In the genomic region with DNA sequence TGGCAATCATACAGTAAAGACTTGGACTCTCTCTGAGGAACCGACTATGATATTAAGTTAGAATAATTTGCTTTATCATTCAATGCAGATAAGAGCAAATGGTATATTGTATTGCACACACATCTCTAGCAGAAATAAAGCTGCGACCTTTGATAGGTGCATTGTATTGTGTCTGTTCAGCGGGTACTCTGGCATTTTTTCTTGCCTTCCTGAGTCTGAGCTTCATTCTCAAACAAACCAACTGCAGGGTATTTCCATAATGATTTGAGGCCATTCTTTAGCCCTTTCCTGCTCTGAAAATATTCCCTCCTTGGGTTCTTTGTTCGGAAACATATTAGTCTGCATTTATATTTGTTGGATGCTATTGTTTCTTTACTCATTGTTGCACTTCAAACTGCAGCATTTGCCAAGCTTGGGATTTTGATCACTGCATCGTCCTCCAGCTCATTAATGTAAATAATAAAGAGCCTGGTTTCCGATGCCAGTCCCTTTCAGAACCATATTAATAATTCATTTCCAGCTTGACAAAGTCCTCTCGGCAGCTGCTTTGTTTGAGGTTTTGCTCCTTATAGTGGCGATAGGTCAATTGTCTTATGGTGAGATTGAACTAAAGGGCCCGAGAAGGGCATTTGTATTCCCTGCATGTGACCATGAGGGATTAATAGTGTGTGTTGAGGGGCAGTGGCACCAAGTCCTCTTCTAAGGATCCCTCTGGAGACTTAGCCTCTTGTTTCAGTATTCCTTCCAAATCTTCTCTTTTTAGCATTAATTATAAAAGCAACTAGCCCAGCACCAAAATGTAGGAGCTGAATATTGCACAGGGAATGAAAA, we compare ENCODE assay signal across 26 mouse cellular contexts.
DNase-seq lines count a peak whose midpoint lies in the region; ATAC-seq and TF ChIP-seq lines count a peak whose summit lies in the region.
"Had no signal": no experiment of that assay in that cellular context is flagged by ENCODE, and none has a peak within 500 bp of the region (broad histone marks: within the 10 kb centered on the region; RNA-seq: fewer than 3 reads in every experiment).

No protein-coding gene starts in this region.

- H3K27me3 ChIP-seq in forebrain, embryonic 14.5 days (replicated peaks; ENCODE audit: control insufficient read depth, insufficient read depth, low read length): no peaks in the 10 kb centered on the region
- no peaks in the 10 kb centered on the region for H3K27me3 ChIP-seq in forebrain, embryonic 10.5 days (ENCODE audit: poor library complexity, severe bottlenecking)
- no peaks in the 10 kb centered on the region for H3K27me3 ChIP-seq in hindbrain, embryonic 12.5 days
- no peaks in the 10 kb centered on the region for H3K27me3 ChIP-seq in midbrain, embryonic 13.5 days
- no peaks in the 10 kb centered on the region for H3K27me3 ChIP-seq in liver, postnatal 0 days (ENCODE audit: insufficient read depth, low read length)
- H3K27me3 ChIP-seq: embryonic facial prominence, embryonic 12.5 days; heart, embryonic 12.5 days; neural tube, embryonic 12.5 days had no signal

- no peak overlapping the region for H3K27ac ChIP-seq in forebrain, embryonic 14.5 days (ENCODE audit: low read depth, low read length)
- H3K27ac ChIP-seq in forebrain, embryonic 10.5 days: no peak overlapping the region
- peak overlapping the region; percentile 12; the same call in 1 of the 2 replicates for H3K27ac ChIP-seq in hindbrain, embryonic 12.5 days
- H3K27ac ChIP-seq in midbrain, embryonic 13.5 days: peak overlapping the region; percentile 78
- no peak overlapping the region for H3K27ac ChIP-seq in liver, postnatal 0 days (ENCODE audit: low read depth)
- H3K27ac ChIP-seq: embryonic facial prominence, embryonic 12.5 days; gastrocnemius, adult 2 months; heart, adult 2 months; kidney, postnatal 0 days; liver, embryonic 14.5 days; neural tube, embryonic 12.5 days had no signal

- no peaks in the 10 kb centered on the region for H3K9me3 ChIP-seq in forebrain, embryonic 14.5 days (replicated peaks; ENCODE audit: control insufficient read depth, low read length)
- no peaks in the 10 kb centered on the region for H3K9me3 ChIP-seq in forebrain, embryonic 10.5 days
- no peaks in the 10 kb centered on the region for H3K9me3 ChIP-seq in hindbrain, embryonic 12.5 days (replicated peaks)
- H3K9me3 ChIP-seq in midbrain, embryonic 13.5 days: no peaks in the 10 kb centered on the region
- H3K9me3 ChIP-seq in liver, postnatal 0 days (ENCODE audit: low read length): no peaks in the 10 kb centered on the region
- H3K9me3 ChIP-seq: embryonic facial prominence, embryonic 12.5 days; heart, embryonic 12.5 days; neural tube, embryonic 12.5 days had no signal

- TF ChIP-seq POLR2A in brain, embryonic 14.5 days (IDR thresholded peaks at IDR 0.05; ENCODE audit: borderline replicate concordance, extremely low read depth, insufficient read depth, insufficient read length, poor library complexity, severe bottlenecking): no peak

- 0 out of 2 replicates have a peak, but pooled peaks have one; percentile 29 for ATAC-seq in forebrain, embryonic 14.5 days
- ATAC-seq in hindbrain, embryonic 12.5 days (ENCODE audit: low FRiP score): no peak
- ATAC-seq in midbrain, embryonic 13.5 days: peak; percentile 86
- no peak for ATAC-seq in liver, postnatal 0 days

- H3K4me1 ChIP-seq in forebrain, embryonic 14.5 days (ENCODE audit: control insufficient read depth, insufficient read depth, low read length): no peaks in the 10 kb centered on the region
- no peaks in the 10 kb centered on the region for H3K4me1 ChIP-seq in forebrain, embryonic 10.5 days
- H3K4me1 ChIP-seq in hindbrain, embryonic 12.5 days: no peaks in the 10 kb centered on the region
- peaks cover 9% of the 10 kb centered on the region; the same call in 1 of the 2 replicates for H3K4me1 ChIP-seq in midbrain, embryonic 13.5 days (replicated peaks)
- H3K4me1 ChIP-seq in liver, postnatal 0 days (ENCODE audit: insufficient read depth): no peaks in the 10 kb centered on the region
- H3K4me1 ChIP-seq: embryonic facial prominence, embryonic 12.5 days; heart, embryonic 12.5 days; neural tube, embryonic 12.5 days had no signal

- 46% methylated on average over 9 of the region's 9 CpGs for WGBS in forebrain, embryonic 14.5 days
- WGBS in forebrain, embryonic 10.5 days: 68% methylated on average over 9 of the region's 9 CpGs
- 55% methylated on average over 9 of the region's 9 CpGs for WGBS in hindbrain, embryonic 12.5 days
- 35% methylated on average over 9 of the region's 9 CpGs for WGBS in midbrain, embryonic 13.5 days
- 77% methylated on average over 9 of the region's 9 CpGs for WGBS in liver, postnatal 0 days (ENCODE audit: insufficient replicate concordance)

- H3K4me2 ChIP-seq in forebrain, embryonic 14.5 days (ENCODE audit: low read length): no peak overlapping the region
- no peak overlapping the region for H3K4me2 ChIP-seq in hindbrain, embryonic 12.5 days (replicated peaks)
- no peak overlapping the region for H3K4me2 ChIP-seq in midbrain, embryonic 13.5 days (replicated peaks)
- no peak overlapping the region for H3K4me2 ChIP-seq in liver, postnatal 0 days (ENCODE audit: low read depth, low read length)
- H3K4me2 ChIP-seq: embryonic facial prominence, embryonic 12.5 days; heart, embryonic 12.5 days; lung, embryonic 14.5 days; neural tube, embryonic 12.5 days had no signal

- peak; percentile 31 for DNase-seq in forebrain, embryonic 14.5 days (ENCODE audit: low spot score)
- DNase-seq in forebrain, embryonic 10.5 days (ENCODE audit: extremely low spot score, low spot score): no peak
- DNase-seq in brain, embryonic 14.5 days (ENCODE audit: low read depth): peak; percentile 57
- DNase-seq in liver, postnatal 0 days: no peak
- no peak for DNase-seq in layer of hippocampus, postnatal 36 days
- DNase-seq: adrenal gland, postnatal 25 days; B cell, adult 2 months; cerebellum, adult 18-20 months; cerebellum, postnatal 10 days; gastrocnemius, adult 2 months; heart, adult 2 months; kidney, adult 8-10 months; kidney, postnatal 4 days; liver; lung, embryonic 14.5 days; lung, postnatal 14 days; thymus, adult 2 months; thymus, postnatal 4 days had no signal

- H3K36me3 ChIP-seq in forebrain, embryonic 14.5 days (ENCODE audit: control insufficient read depth, insufficient read depth, low read length): no peaks in the 10 kb centered on the region
- no peaks in the 10 kb centered on the region for H3K36me3 ChIP-seq in forebrain, embryonic 10.5 days (replicated peaks)
- no peaks in the 10 kb centered on the region for H3K36me3 ChIP-seq in hindbrain, embryonic 12.5 days
- no peaks in the 10 kb centered on the region for H3K36me3 ChIP-seq in midbrain, embryonic 13.5 days
- H3K36me3 ChIP-seq in liver, postnatal 0 days (replicated peaks; ENCODE audit: insufficient read depth, low read length): no peaks in the 10 kb centered on the region
- H3K36me3 ChIP-seq: embryonic facial prominence, embryonic 12.5 days; heart, embryonic 12.5 days; neural tube, embryonic 12.5 days had no signal

- no peak for TF ChIP-seq CTCF in brain, embryonic 14.5 days (IDR thresholded peaks at IDR 0.05; ENCODE audit: borderline replicate concordance, extremely low read depth, insufficient read depth, insufficient read length)
- no peak for TF ChIP-seq CTCF in liver, postnatal 0 days (IDR thresholded peaks at IDR 0.05; ENCODE audit: low read depth)

- H3K4me3 ChIP-seq in forebrain, embryonic 14.5 days (ENCODE audit: low read depth, low read length): no peak overlapping the region
- no peak overlapping the region for H3K4me3 ChIP-seq in forebrain, embryonic 10.5 days
- no peak overlapping the region for H3K4me3 ChIP-seq in hindbrain, embryonic 12.5 days
- H3K4me3 ChIP-seq in midbrain, embryonic 13.5 days (replicated peaks): no peak overlapping the region
- H3K4me3 ChIP-seq in liver, postnatal 0 days (ENCODE audit: low read depth, low read length): no peak overlapping the region
- H3K4me3 ChIP-seq: embryonic facial prominence, embryonic 12.5 days; gastrocnemius, adult 2 months; heart, adult 2 months; heart, embryonic 12.5 days; myocyte; neural tube, embryonic 12.5 days had no signal

- no peak overlapping the region for H3K9ac ChIP-seq in forebrain, embryonic 14.5 days (ENCODE audit: low read length)
- H3K9ac ChIP-seq in hindbrain, embryonic 12.5 days: no peak overlapping the region
- H3K9ac ChIP-seq in midbrain, embryonic 13.5 days (replicated peaks): no peak overlapping the region
- no peak overlapping the region for H3K9ac ChIP-seq in liver, postnatal 0 days (replicated peaks)
- H3K9ac ChIP-seq: embryonic facial prominence, embryonic 12.5 days; heart, embryonic 12.5 days; liver, embryonic 14.5 days; lung, embryonic 14.5 days; neural tube, embryonic 12.5 days had no signal

- TF ChIP-seq EP300 in liver, postnatal 0 days (IDR thresholded peaks at IDR 0.05; ENCODE audit: low read depth): no peak

Comparison
In these comparisons a context has a peak if more than half of its experiments do, and no peak if none do; other contexts are left out.
1. DNase-seq: peak in forebrain, embryonic 14.5 days (single experiment) and brain, embryonic 14.5 days (single experiment); none in forebrain, embryonic 10.5 days (single experiment), liver, postnatal 0 days (single experiment) and layer of hippocampus, postnatal 36 days (0 of 2).
2. ATAC-seq: peak in forebrain, embryonic 14.5 days (single experiment) and midbrain, embryonic 13.5 days (single experiment); none in hindbrain, embryonic 12.5 days (single experiment) and liver, postnatal 0 days (single experiment).
3. H3K27ac ChIP-seq: peak in hindbrain, embryonic 12.5 days (single experiment) and midbrain, embryonic 13.5 days (single experiment); none in forebrain, embryonic 14.5 days (single experiment), forebrain, embryonic 10.5 days (single experiment) and liver, postnatal 0 days (single experiment).